Mouse (Mus musculus): ENCODE results near the gene Erf.

The Erf gene

GRCm38 (mm10) chr7:25250141-25250972 is at the start of gene Erf:
Erf (minus strand) TSS chr7:25250761.
- DNase-seq (ENCODE audit: low read depth, low spot score), result peak; percentile 92

DNA sequence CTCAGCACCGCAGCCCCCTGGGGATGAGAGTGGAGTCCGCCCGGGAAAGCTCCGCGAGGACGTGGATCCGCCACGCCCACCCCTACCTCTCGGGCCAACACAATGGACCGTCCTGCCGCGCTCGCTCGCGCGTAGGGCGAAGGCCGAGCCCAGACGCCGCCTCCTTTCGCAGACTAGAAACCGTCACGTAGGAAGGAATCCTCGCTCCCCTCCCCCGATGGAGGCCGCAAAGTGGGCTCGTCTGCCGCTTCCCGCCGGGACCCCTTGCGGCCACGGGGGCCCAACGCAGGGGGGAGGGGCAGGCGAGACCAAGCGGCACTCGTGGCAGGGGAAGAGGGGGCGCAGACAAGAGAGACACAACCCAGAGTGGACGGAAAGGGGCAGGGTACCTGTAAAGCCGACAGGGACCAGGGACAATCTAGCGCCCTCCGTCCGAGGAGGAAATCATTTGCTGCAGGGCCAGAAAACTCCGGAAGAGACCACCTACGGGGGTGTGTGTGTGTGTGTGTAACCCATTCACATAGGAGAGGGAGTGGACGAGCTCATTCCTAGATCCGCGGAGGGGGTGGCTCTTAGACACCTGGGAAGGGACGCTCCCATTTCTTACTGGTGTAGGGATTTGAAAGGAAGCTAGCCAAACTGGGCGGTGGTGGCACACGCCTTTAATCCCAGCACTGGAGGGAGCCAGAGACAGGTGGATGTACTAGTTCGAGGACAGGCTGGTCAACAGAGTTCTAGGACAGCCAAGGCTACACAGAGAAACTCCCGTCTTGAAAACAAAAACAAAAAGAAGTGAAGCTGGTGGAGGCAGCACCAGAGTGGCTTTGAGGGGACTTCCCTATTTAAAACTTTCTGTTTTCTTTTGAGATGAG is 47.1 kb upstream of the Erf start, which contains the start of gene Pafah1b3:
TSS of gene Pafah1b3 (minus strand) at position 533 of the 872 bp plus-strand sequence.
- no peak for DNase-seq (ENCODE audit: low read depth, low spot score)

GRCm38 (mm10) chr7:25296945-25297453 is 46.4 kb upstream of the Erf start:
- DNase-seq (ENCODE audit: low read depth, low spot score), result no peak

GRCm38 (mm10) chr7:25294960-25295722 is 44.6 kb upstream of the Erf start:
- no peak for DNase-seq (ENCODE audit: low read depth, low spot score)

DNA sequence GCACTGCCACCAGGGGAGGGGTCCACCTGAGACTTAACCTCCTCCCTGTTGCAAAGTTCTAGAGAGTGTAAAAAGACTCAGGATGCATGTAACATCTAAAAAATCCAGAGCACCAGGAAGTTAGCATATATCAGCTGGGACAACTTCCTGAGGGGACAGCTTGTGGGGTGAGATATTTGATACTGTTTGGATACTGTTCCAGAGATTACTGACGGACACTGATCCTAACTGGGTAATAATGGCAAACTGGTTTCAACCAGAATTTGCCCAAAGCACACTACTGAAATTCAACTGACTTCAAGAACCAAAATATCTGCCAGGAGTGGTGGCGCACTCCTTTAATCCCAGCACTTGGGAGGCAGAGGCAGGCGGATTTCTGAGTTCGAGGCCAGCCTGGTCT is 43.9 kb upstream of the Erf start:
- no peak for DNase-seq (ENCODE audit: low read depth, low spot score)

GRCm38 (mm10) chr7:25293191-25293739 is 42.7 kb upstream of the Erf start:
- DNase-seq (ENCODE audit: low read depth, low spot score), result no peak

- DNase-seq (ENCODE audit: low read depth, low spot score), result no peak
These were observed 41.5 kb upstream of the Erf start for GRCm38 (mm10) chr7:25292107-25292506.

DNA sequence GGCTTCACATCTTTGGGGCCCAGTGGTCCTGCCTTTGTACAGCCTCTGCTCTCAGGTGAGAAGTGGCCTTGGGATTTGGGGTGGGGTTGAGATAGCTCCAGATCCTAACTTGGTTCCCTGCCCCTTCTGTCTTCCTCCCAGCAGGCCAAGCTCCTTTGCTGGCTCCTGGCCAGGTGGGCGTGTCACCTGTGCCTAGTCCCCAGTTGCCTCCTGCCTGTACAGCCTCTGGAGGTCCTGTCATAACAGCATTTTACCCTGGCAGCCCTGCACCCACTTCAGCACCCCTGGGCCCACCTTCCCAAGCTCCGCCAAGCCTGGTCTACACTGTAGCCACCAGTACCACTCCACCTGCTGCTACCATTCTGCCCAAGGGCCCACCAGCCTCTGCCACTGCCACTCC is 40.4 kb upstream of the Erf start:
- no peak for DNase-seq (ENCODE audit: low read depth, low spot score)

DNA sequence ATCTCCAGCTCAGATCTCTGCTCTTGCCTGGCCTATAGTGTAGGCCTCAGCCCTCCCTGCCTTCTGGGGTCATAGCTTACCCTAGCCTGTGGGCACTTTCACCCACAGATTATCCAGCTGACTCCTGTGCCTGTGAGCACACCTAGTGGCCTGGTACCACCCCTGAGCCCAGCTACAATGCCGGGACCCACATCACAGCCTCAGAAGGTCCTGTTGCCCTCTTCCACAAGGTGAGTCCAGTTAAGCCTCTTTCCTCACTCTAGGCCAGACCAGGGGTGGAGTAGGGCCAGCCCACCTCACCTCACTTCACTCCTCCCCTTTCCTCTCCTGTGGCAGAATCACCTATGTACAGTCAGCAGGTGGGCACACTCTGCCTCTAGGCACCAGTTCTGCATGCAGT is 39.9 kb upstream of the Erf start:
- DNase-seq (ENCODE audit: low read depth, low spot score), result no peak

- no peak for DNase-seq (ENCODE audit: low read depth, low spot score)
These were observed 39.4 kb upstream of the Erf start for GRCm38 (mm10) chr7:25289925-25290324.

DNA sequence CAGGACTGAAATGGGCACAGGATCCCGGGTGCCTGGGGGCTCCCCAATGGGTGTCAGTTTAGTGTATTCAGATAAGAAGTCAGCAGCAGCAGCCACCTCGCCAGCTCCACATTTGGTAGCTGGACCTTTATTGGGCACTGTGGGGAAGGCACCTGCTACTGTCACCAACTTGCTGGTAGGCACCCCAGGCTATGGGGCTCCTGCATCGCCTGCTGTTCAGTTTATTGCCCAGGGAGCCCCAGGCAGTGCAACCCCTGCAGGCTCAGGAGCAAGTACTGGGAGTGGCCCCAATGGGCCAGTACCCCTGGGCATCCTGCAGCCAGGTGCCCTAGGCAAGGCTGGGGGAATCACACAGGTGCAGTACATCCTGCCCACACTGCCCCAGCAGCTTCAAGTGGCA is 38.2 kb upstream of the Erf start:
- no peak for DNase-seq (ENCODE audit: low read depth, low spot score)

GRCm38 (mm10) chr7:25288011-25288410 is 37.5 kb upstream of the Erf start:
- no peak for DNase-seq (ENCODE audit: low read depth, low spot score)

- no peak for DNase-seq (ENCODE audit: low read depth, low spot score)
These were observed 36.4 kb upstream of the Erf start for GRCm38 (mm10) chr7:25286989-25287388.

DNA sequence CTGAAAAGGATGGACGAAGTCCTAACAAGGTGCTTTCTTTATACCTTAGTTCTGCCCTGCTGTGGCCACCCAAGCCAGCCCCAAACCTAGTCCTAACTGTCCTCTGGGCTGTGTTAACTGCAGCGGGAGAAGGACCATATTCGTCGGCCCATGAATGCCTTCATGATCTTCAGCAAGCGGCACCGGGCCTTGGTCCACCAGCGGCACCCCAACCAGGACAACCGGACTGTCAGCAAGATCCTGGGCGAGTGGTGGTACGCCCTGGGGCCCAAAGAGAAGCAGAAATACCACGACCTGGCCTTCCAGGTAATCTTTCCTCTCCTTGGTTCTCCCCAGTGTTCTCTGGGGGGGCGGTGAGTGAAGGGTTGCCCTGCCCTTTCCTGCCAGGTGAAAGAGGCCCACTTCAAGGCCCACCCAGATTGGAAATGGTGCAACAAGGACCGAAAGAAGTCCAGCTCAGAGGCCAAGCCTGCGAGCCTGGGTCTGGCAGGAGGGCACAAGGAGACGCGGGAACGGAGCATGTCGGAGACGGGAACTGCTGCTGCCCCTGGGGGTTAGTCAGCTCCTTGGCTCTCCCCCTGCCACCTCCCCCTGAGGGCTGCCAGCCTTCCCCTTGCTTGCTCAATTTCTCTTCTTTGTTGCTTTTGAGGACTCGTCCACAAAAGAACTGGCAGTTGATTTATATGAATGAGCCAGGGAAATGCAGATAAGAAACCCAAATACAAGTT is 35.1 kb upstream of the Erf start:
- DNase-seq (ENCODE audit: low read depth, low spot score), result no peak

GRCm38 (mm10) chr7:25284766-25285165 is 34.2 kb upstream of the Erf start:
- DNase-seq (ENCODE audit: low read depth, low spot score), result no peak

GRCm38 (mm10) chr7:25284171-25284570 is 33.6 kb upstream of the Erf start:
- no peak for DNase-seq (ENCODE audit: low read depth, low spot score)

DNA sequence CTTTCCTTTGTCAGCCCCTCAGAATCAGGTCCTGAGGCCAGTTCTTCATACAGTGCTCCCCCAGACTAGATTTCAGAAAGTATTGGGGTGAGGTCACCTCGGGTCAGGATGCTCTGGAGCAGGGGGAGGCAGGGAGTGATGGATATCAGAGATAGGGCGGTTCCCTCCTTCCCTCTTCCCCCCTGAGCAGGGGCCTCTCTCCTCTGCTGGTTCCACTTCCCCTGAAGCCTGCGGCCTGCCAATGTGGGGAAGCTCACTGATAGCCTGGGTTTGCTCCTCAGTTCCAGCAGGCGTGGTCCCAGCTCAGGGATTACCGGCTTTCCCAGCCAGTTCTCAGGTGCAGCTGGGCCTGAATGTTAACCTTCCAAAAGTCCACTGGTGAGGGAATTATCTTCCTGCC is 33.1 kb upstream of the Erf start:
- no peak for DNase-seq (ENCODE audit: low read depth, low spot score)

DNA sequence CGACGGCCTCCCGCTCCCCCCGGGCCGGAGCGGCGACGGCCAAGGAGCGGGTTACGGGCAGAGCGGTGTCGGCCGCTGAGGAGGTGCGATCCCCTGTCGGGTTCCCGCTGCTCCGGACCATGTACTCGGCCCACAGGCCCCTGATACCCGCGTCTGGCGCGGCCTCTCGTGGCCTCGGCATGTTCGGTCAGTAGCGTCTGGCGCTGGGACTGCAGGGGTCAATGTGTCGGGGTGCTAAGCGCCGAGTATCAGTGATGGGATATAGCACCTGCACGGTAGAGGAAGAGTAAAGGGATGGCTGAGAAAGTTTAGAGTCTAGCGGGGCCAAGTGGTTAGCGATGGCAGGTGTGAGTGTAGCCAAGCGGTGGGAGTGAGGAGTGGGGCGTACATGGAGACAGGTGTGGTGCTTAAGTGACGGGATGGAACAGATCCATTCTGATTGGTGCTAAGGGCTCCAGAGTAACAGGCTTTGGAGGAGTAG is 32.2 kb upstream of the Erf start:
- no peak for DNase-seq (ENCODE audit: low read depth, low spot score)

GRCm38 (mm10) chr7:25281734-25282601 is 31.4 kb upstream of the Erf start:
- DNase-seq (ENCODE audit: low read depth, low spot score), result peak; percentile 97

Data from skeletal muscle tissue, adult 2 months (tissue).